Mouse (Mus musculus): ENCODE data around the gene Dlg2. TPM values are rescaled to one million over a fixed set of nuclear protein-coding genes. Genes with fewer than 3 reads are reported as not detected.

Gene Dlg2
- total RNA-seq, 2 experiments from 2014 or later = 0.97 to 1.1 TPM

- peak; percentile 81 for ATAC-seq (replicated peaks; ENCODE audit: poor library complexity, severe bottlenecking)
Observed at GRCm38 (mm10) chr7:92463080-92463877, 1986.8 kb downstream of the Dlg2 start.

DNA sequence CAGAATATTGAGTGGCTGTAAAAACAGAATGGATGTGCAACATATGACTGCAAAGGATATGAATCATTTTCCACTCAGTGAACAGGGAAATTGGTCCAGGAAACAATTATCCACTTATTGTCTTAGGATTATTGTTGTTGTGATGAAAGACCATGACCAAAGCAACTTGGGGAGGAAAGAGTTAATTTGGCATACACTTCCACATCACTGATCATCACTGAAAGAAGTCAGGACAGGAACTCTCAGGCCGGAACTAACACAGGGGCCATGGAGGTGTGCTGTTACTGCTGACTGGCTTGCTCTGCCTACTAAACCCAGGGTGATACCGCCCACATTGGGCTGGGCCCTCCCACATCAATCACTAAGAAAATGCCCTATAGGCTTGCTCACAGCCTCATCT lies 1987.8 kb downstream of the Dlg2 start:
- ATAC-seq (replicated peaks; ENCODE audit: poor library complexity, severe bottlenecking) = peak; percentile 38

DNA sequence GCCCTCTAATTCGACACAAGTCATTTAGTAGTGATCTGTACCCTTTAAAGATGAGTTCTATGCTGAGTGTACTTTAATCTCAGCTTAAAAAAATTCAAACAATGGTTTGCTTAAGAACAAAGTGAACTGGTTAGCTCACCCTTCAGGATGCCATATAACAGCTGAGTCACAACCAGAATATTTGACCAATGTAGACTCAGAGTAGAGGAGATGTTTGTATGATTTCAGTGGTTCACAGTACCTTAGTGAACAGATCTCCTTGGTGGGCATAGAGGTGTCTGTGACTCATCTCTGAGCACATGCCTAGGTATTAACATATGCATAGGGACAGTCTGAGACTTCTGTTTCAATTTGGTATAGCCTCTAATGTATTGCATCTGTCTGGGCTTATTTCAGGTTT lies 2002.7 kb downstream of the Dlg2 start:
- no peak for ATAC-seq (replicated peaks; ENCODE audit: poor library complexity, severe bottlenecking)

- peak; percentile 27; the same call in 1 of the 2 replicates for ATAC-seq (replicated peaks; ENCODE audit: poor library complexity, severe bottlenecking)
Observed at GRCm38 (mm10) chr7:92479748-92480147, 2003.3 kb downstream of the Dlg2 start.

- ATAC-seq (replicated peaks; ENCODE audit: poor library complexity, severe bottlenecking) = peak; percentile 42; the same call in 1 of the 2 replicates
Observed at GRCm38 (mm10) chr7:92483346-92483745, 2006.9 kb downstream of the Dlg2 start.

- no peak for ATAC-seq (replicated peaks; ENCODE audit: poor library complexity, severe bottlenecking)
Observed at GRCm38 (mm10) chr7:92485881-92486710, 2009.6 kb downstream of the Dlg2 start.

DNA sequence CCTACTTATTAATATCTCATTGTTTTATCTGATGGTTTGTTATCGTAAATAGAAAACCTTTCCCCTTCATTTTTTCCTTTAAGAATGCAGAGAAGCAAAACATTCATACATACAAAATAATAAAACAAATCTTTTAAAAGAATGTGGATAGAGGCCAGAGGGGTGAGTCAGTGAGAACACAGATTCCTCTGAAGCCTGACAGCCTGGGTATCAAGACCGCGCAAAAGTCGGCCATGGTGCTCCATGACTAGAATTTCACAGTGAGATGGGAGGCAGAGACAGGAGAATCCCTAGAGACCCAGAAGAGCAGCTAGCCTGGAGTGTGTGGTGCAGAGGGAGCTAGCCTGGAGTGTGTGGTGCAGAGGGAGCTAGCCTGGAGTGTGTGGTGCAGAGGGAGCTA lies 2010.4 kb downstream of the Dlg2 start:
- ATAC-seq (replicated peaks; ENCODE audit: poor library complexity, severe bottlenecking) = no peak

GRCm38 (mm10) chr7:92492262-92492661 lies 2015.8 kb downstream of the Dlg2 start:
- no peak for ATAC-seq (replicated peaks; ENCODE audit: poor library complexity, severe bottlenecking)

- ATAC-seq (replicated peaks; ENCODE audit: poor library complexity, severe bottlenecking) = no peak
Observed at GRCm38 (mm10) chr7:92493521-92493920, 2017.0 kb downstream of the Dlg2 start.

Other genes with a start within 250 kb of the Dlg2 start
- not detected in 2 replicates for gene Ccdc83, start 210.9 kb upstream of the Dlg2 start, total RNA-seq (2014; fragmentation: Nextera tagmentation)
- gene Ccdc83, start 210.9 kb upstream of the Dlg2 start, total RNA-seq (2017) = not detected in 2 replicates
- gene Sytl2, start 174.4 kb upstream of the Dlg2 start, total RNA-seq (2014; fragmentation: Nextera tagmentation) = not detected in 2 replicates
- not detected in 2 replicates for gene Sytl2, start 174.4 kb upstream of the Dlg2 start, total RNA-seq (2017)
- not detected in 2 replicates for gene Ccdc89, start 50.1 kb upstream of the Dlg2 start, total RNA-seq (2014; fragmentation: Nextera tagmentation)
- gene Ccdc89, start 50.1 kb upstream of the Dlg2 start, total RNA-seq (2017) = 0.60 TPM in 1 of 2 replicates, not detected in the other
- 81.3 and 110 TPM in 2 replicates for gene Crebzf, start 33.9 kb upstream of the Dlg2 start, total RNA-seq (2014; fragmentation: Nextera tagmentation)
- gene Crebzf, start 33.9 kb upstream of the Dlg2 start, total RNA-seq (2017) = 35.8 and 65.8 TPM in 2 replicates
- gene Tmem126a, start 19.4 kb upstream of the Dlg2 start, total RNA-seq (2014; fragmentation: Nextera tagmentation) = 69.3 and 70.3 TPM in 2 replicates
- gene Tmem126a, start 19.4 kb upstream of the Dlg2 start, total RNA-seq (2017) = 30.2 and 36.4 TPM in 2 replicates
- 6.1 and 12.1 TPM in 2 replicates for gene Tmem126b, start 671 bp upstream of the Dlg2 start, total RNA-seq (2014; fragmentation: Nextera tagmentation)
- gene Tmem126b, start 671 bp upstream of the Dlg2 start, total RNA-seq (2017) = 11.6 and 12.7 TPM in 2 replicates

Measured in granulocyte monocyte progenitor cell, adult 5-6 weeks (primary cell).